Mouse (Mus musculus) megakaryocyte, adult 5-6 weeks (primary cell): ENCODE results near the gene Tstd3. TPM values are rescaled to one million over a fixed set of nuclear protein-coding genes. Genes with fewer than 3 reads are reported as not detected.

Source experiments
- ATAC-seq: 2 replicates; pipeline ENCODE4 v1.8.0; 2016; ENCODE audit warnings: mild to moderate bottlenecking, inconsistent platforms; ENCODE audit not compliant: poor library complexity, severe bottlenecking
- total RNA-seq, 2 experiments: library from RNA; stranded (forward) in 1 of 2; stranded (reverse) in 1 of 2; fragments of 153-499, 151-499 nt in 1 of 2; fragments of 221-1000, 200-1000 nt in 1 of 2; gene quantifications; 2 replicates each; pipeline versions ENCODE4 v1.2.3 to v1.2.4; 2015 to 2017

The Tstd3 gene
- total RNA-seq, 2 experiments from 2014 or later = 34.4 to 40.9 TPM

GRCm38 (mm10) chr4:21755123-21755789 is 11.8 kb downstream of the Tstd3 start:
- peak; percentile 93 for ATAC-seq

- ATAC-seq = no peak
These were observed 21.3 kb downstream of the Tstd3 start for GRCm38 (mm10) chr4:21745723-21746122.

GRCm38 (mm10) chr4:21744142-21744541 is 22.9 kb downstream of the Tstd3 start:
- peak; percentile 43; the same call in 1 of the 2 replicates for ATAC-seq

GRCm38 (mm10) chr4:21739169-21739568 is 27.8 kb downstream of the Tstd3 start:
- no peak for ATAC-seq

- peak; percentile 97 for ATAC-seq
These were observed 39.3 kb downstream of the Tstd3 start, which contains the start of gene Ccnc for GRCm38 (mm10) chr4:21727615-21728165. TSS of gene Ccnc (plus strand) at chr4:21727701.

GRCm38 (mm10) chr4:21726912-21727614 is 39.9 kb downstream of the Tstd3 start:
- peak; percentile 65 for ATAC-seq

GRCm38 (mm10) chr4:21722752-21723334 is 44.2 kb downstream of the Tstd3 start:
- no peak for ATAC-seq

GRCm38 (mm10) chr4:21712147-21712546 is 54.9 kb downstream of the Tstd3 start:
- peak; percentile 82 for ATAC-seq

Other genes with a start within 250 kb of the Tstd3 start
- not detected in 2 replicates for gene Prdm13, start 81.2 kb downstream of the Tstd3 start, total RNA-seq (2015)
- not detected in 2 replicates for gene Prdm13, start 81.2 kb downstream of the Tstd3 start, total RNA-seq (2017)
- gene Ccnc, start 39.5 kb downstream of the Tstd3 start, total RNA-seq (2015) = 41.6 and 47.0 TPM in 2 replicates
- 32.6 and 41.0 TPM in 2 replicates for gene Ccnc, start 39.5 kb downstream of the Tstd3 start, total RNA-seq (2017)
- 31.3 and 40.4 TPM in 2 replicates for gene Usp45, start 56 bp downstream of the Tstd3 start, total RNA-seq (2015)
- 22.8 and 23.9 TPM in 2 replicates for gene Usp45, start 56 bp downstream of the Tstd3 start, total RNA-seq (2017)
- gene Pnisr, start 80.4 kb upstream of the Tstd3 start, total RNA-seq (2015) = 125 and 128 TPM in 2 replicates
- 96.0 and 115 TPM in 2 replicates for gene Pnisr, start 80.4 kb upstream of the Tstd3 start, total RNA-seq (2017)
- gene Coq3, start 112.5 kb upstream of the Tstd3 start, total RNA-seq (2015) = 3.4 TPM in 2 replicates
- gene Coq3, start 112.5 kb upstream of the Tstd3 start, total RNA-seq (2017) = 3.5 and 4.7 TPM in 2 replicates
- not detected in 2 replicates for gene Faxc, start 164.1 kb upstream of the Tstd3 start, total RNA-seq (2015)
- 0.07 TPM in 1 of 2 replicates, not detected in the other for gene Faxc, start 164.1 kb upstream of the Tstd3 start, total RNA-seq (2017)